Mouse (Mus musculus): ENCODE results near the gene Cnr1.

Gene Cnr1

DNA sequence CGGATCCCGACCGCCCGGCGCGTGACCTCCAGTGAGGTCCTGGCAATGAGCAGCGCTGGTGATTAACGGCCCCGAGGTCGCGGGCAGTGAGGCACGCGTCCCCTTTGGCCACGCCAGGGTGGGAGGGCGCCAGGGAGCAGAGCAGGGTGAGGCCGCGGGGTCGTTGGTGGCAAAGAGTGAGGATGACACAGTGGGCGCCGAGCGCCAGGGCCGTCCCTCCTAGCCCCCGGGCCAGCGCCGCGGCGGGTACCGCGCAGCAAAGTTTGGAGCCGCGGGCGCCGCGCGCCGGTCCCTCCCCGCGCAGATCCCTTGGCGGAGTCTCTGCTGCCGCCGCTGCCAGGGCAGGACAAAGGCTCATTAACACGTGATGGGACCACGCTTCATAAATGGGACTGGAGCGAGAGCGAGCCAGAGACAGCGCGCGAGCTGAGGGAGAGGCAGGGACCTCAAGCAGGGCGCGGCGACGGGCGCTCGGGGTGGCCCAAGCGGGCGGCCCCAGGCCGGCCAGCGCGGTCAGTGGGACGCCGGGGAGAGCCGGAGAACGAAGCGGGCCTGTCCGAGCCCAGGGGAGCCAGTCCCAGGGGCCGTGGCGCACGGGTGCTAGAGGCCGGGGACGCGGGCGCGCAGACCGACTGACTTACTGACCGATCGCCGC lies at the start of gene Cnr1:
Gene Cnr1, plus strand, starts transcription at position 360 of the 655 bp plus-strand sequence.
- DNase-seq, result peak; percentile 82 to 88

DNA sequence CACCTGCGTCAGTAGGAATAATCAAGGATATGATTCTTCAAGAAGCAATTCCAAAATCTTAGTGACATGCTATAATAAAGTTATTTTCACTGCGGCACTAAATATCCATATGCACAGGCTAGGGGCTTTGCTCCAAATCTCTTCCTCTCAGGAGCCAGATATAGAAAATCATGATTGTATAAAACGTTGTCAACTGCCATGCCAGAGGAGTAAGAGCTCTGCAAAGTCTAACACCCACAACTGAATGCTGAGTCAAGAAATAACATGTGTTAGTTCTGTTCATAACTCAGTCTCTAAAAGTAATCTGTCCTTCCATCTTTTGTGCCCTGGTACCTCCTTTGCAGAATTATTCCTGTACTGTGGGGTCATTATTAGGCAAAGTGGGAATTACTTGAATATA lies 44.4 kb upstream of the Cnr1 start:
- DNase-seq, result no peak

DNA sequence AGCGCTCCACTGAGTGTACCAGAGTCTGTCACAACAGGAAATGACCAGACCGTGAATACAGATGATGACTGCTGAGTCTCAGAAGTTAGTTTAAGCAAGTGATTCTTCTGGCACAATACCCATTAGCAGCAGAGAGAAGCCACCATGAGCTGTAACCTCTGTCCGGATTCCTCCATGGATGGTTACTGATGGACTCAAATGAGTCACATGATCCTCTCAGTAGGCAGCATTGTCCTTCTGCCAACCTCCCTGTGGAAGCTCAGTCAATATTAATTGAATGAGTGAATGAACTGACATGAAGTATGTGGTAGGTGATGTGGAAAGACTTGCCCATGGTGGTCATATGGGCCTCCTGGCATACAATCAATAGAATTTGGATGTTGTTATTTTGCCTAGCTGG lies 38.4 kb upstream of the Cnr1 start:
- DNase-seq, result no peak

DNA sequence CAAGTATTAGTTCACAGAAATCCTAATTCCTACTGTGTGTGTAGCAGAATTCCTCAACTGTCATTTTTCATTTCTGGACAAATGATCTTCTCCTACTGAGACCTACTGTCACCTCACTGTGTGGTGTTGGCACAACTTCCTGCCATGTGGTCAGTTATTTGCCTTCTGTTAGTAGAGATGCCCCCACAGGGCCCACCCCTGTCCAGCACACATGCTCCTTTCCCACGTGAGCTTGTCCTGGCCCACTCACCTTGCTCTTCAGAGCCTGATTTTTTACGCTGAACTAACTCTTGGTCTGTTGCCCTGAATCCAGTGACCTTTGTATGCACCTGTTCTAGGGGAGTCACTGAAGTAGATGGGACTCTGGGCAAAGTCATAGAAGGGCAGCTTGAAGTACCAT lies 34.4 kb upstream of the Cnr1 start:
- no peak for DNase-seq

DNA sequence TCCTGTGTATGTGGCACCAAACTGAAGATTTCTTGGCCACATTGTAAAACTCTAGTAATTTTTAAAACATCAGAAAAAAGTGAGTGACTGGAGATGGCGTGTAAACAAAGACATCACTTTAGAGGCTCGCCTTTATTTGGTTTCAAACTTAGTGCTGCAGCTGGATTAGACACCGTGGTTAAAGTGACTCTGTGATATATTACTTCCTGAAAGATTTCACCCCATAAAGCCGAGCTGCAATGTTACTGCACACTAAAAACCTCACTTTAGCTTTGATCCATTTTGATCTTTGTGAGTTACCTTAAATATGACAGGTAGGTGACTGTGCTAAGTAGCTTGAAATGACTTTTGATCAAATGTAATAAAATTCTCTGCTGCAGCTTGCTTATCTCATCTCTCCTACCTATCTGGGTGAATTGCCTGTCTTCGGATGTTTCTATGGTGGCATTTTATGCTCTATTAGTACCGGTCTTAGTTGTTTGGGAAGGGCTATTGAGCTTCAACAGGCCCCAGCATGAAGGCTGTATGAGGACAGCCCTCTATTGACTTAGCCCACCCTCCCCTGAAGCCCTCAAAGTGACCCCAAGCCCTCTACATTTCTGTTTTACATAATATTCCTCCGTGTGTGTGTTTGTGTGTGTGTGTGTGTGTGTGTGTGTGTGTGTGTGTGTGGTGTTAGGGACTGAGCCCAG lies 32.1 kb upstream of the Cnr1 start:
- no peak for DNase-seq

DNA sequence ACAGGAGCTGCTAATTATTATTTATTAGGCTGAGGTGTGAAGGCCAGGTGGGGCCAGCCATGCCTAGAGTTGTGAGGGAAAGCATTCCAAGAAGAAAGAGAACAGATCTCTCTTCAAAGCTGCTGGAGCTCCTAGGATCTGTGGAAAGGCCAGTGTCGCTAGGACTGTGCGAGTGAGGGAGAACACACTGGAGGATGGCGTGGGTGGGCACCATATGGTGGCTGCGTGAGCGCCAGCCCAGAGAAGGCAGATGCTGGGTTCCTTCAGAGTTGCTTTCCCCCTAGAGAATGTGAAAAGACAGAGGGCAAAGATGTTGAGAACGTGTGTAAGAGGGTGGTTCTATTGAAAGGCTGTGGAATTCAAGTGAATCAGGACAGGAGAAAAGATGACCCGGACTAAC lies 30.6 kb upstream of the Cnr1 start:
- no peak for DNase-seq

DNA sequence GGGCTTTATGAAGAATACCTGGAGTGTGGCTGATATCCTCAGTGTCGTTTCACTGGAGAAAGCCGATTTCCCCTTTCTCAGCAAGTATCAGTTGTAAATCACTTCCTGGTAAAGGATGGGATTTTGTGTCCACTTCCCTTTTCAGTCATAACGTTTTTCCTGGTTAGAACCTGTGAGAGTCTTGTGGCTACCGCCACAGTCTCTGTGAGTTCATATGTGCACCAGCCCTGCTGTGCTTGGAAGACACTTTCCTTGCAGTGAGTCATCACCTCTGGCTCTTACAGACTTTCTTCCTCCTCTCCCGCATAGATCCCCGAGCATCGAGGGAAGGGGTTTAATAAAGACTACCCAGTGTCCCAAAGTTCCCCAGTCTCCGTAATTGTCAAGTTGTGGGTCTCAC lies 29.3 kb upstream of the Cnr1 start:
- DNase-seq, result no peak

DNA sequence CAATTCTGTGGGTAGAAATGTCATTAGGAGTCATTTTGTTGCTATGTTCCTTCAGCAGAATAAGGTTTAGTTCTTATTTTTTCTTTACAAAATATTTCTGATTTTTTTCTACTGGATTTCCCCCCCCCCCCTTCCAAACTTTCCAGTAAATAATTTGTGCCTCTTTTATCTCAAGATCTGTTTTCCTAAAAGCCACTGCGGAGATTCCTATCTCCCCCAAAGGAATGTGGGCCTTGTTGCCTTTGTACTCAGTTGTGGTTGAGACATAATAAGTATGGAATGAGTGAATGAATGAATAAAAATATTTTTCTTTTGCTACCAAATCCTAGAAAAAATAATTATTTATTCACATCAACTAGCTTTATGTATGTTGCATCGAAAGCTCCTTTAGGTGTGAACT lies 28.9 kb upstream of the Cnr1 start:
- DNase-seq, result no peak

DNA sequence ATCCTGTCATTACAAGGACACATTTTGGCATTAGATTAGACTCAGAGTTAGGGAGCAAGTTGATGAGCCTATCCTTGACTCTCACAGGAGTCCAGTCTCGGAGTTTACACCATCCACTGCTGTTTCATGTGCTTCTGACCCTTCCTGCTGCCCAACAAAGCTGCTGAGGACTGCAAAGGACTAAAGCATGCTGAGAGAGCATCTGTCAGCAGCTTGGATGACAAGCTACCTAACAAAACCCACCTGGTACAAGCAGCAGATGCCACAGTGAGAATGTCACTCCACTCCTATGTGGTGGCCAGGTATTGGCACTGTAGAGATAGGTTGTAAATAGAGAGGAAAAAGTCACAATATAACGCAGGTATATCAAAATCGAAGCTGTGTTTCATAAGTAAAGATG lies 22.7 kb upstream of the Cnr1 start:
- DNase-seq, result no peak

DNA sequence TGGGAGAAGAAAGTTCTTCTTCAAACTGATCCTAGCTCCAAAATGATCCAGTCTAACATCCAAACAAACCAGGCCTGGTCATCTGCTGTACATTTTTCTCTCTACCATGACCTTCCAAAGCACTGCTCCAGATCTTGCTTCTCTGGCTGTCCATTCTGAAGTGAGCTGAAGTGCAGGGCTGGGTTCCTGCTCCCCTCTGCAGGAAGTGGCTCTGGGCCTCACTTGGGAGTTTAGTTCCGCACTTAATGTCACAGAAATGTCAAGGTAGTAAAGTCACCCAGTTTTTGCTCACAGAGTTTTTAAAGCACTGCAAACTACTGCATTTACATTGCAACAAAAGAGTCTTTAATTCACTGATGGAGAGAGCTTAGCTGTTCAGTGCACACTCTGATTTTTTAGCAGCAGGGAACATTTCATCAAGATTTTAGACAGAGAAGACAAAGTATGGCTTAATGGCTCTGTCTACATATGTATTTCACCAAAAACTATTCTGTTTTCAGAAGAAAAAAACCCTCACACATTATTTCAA lies 20.5 kb upstream of the Cnr1 start:
- DNase-seq, result no peak

DNA sequence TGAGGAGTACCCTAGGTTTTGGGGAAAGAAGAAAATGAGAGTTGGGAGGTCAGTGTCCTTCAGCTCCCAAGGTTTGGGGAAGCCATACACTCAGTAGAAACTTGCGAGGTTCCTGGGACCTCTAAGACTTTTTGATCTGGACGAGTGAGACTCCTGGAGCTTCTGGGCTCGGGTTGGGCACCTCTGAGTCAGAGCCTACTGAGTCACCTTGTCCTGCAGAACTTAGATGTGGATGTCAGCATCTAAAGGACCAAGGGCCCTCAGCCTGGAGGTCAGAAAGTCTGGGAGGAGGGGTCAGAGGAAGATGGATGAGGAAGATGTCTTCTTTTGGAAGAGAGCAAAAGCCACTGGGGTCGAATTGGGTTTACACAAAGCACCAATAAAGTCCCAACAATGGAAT lies 19.6 kb upstream of the Cnr1 start:
- DNase-seq, result no peak

DNA sequence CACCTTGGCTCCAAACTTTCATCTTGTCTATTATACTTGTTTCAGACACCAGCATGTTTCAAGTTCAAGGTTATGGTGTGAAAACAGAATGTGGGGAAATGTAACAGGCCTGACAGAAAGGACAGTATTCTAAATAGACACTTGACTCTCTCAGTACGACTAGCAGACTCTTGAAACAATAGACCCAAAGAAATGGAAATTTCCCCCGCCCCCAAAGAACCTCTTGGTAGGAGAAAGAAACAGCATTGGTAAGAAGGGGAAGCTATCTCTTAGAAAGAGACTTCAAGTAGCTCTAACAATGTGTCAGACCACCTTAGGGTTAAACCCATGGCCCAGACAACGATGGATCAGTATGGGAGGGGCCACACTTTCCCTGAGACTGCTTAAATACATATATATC lies 15.6 kb upstream of the Cnr1 start:
- no peak for DNase-seq

DNA sequence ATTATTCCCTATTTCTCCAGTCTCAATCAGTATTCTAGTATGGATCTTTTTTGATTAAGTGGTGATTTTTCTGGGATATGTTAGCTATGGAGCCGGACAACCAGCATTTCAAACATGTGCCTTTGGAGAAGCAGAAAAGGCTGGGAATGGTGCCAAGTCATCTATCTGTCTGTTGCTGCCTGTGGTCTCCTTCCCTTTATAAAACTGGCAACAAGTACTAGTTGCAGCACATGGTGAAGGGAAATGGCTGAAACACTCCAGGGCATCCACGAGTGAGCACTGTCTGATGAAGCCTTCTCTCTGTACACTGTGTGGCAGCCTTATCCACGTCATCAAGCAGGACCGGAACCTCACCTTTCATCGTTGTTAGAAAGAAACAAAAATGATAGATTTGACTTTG lies 8.7 kb upstream of the Cnr1 start:
- DNase-seq, result no peak

DNA sequence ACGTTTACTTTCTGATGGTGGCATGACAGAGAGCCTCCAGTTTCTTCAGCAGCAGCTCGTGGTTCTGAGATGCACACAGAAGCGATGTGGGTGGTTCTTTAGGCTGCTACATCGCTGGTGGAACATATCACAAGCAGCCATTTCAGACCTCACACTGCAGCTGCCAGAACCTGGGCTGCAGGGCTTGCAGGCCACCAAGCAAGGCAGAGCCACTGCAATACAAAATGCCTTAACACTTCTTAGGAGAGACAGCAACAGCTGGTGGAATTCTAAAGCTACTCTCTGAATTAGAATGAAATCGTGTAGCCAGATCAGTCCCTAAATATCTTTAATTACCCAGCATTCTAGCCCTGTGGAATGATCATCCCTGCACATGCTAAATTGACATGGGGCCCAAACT lies 3.6 kb upstream of the Cnr1 start:
- DNase-seq, result no peak

DNA sequence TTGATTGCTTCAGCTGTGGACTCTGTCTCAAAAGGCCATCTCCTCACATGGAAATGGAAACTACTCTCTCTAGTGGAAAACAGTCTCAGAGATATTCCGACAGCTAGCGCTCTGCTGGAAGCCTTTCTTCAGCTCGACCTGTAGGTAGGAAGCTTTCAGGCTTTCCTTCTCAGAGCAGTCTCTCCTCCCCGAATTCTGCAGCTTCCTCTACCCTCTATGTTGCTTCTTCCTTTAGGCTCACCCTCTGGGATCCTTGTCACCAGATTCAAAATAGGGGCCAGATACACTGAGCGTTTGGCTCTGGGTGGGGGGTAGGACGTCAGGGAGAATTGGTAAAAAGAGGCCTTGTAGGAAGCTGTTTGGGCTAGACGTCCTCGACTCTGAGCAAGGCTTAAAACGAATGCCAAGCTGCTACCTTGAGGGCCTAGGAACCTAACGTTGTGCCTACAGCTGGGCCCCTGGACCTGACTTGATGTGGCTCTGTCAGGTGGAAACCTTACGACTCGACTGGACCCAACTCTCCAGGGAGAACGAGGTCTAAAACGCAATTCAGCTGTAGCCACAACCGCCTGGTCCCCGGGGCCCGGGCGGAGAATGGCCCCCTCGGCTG lies 1.1 kb upstream of the Cnr1 start:
- peak in 1 of 2 experiments; percentile 16 for DNase-seq

DNA sequence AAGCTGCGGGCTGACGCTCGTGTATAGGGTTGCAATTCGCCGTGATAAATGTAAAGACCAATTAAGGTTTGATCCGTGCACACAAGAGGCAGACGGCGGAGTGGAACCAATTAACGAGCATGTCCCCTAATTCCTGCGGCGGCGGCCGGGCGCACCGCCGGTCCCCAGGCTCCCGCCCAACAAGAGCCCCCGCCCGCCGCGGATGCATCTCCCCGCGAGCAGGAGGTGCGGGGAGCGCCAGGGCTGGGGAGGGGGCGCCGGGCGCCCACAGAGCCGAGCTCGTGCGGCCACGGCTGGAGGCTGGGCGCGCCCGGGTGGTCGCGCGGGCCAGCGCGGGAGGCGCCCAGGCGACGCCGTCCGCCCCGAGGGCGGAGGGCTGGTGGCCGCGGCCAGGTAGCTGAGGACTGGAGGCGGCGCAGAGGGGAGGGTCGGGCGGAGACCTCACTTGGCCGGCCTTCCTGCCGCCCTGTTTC lies 596 bp upstream of the Cnr1 start:
- DNase-seq, result peak; percentile 41 to 56

DNA sequence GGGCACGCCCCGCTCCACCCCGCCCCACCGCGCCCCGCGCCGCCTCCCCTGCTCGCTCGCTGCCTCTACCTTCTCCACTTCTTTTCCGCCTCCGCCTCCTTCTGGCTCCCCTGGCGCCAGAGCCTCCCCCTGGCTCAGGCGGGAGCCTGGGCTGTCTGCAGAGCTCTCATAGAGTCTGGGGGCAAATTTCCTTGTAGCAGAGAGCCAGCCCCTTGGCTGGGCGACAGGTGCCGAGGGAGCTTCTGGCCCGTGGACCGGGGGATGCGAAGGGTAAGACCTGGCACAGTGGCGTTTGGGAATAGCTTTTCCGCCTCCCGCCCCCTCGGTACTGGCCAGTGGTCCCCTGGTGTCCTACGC lies 474 bp downstream of the Cnr1 start:
- DNase-seq, result no peak

DNA sequence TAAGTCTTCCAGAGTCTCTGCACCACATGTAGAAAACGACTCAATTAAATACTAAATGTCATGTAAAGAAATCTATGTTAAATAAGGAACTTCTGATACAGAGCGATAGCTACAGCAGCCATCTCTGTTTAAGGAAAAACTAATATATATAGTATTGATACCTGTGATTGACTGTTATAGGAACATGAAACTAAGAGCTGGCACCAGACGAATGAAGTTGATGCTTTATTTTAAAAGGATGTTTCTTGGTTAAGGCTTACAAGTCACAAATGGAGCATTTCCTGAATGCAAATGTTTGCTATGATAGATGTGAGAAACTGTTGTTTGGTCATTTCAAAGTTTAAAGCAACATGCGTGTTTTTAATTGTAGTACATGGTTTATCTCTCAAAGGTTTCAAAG lies 1.1 kb downstream of the Cnr1 start:
- no peak for DNase-seq

DNA sequence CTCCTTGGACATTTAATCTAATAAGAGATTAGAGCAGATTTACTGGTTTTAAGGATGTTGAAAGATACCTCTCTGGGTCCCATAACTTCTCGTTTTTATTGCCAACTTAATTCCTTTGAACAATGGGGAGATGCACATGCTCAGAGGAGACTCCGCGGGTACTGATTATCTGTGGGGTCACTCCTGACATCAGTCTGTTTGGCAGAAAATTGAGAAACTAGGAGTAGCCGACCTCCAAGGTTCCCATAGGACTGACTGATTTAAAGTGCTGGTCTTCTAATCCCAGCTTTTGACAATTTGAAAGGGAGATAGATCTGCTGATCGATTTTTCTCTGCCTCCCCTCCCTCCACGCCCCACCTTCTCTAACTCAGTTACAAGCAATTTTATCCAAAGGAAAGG lies 1.6 kb downstream of the Cnr1 start:
- no peak for DNase-seq

DNA sequence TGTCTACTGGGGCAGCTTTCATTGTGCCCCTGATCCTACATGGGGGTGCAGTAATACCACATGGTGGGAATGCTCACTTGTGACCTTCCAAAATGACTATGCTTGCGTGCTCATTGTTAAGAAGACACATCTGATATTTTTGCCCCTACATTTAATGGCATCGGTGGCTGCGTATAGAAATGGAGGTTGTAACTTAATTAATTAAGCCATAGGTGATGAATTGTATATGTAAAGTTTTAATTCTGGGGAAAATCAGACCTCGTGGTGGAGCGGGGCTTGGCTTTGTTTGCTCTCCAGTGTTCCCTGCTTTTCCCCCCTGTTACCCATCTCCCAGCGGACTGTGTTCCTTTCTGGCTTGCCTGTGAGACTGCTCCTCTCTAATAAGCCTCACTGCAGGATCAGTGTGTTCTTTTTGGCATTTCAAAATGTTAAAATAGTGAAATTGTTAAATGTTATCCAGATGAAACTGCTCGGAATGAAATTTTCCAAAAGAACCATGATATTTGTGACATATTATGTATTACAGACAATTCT lies 2.4 kb downstream of the Cnr1 start:
- no peak for DNase-seq

DNA sequence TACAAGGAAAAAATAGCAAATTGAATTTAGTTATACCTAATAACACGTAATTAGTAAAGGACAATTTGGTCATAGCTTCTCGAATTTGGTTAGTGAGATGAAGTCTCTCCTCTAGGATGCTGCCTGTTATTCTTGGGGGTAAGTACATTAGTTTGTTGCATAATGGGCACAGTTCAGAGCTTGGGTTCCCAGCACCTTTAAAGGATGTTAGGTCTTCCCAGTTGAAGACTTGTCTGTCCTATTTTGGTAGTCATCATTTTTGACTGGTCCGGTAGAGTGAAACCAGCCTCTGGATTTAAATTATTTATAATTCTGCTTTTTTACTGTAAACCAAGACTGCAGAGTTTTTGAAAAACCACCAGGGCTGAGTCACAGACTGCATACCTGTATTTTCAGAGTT lies 3.3 kb downstream of the Cnr1 start:
- no peak for DNase-seq

DNA sequence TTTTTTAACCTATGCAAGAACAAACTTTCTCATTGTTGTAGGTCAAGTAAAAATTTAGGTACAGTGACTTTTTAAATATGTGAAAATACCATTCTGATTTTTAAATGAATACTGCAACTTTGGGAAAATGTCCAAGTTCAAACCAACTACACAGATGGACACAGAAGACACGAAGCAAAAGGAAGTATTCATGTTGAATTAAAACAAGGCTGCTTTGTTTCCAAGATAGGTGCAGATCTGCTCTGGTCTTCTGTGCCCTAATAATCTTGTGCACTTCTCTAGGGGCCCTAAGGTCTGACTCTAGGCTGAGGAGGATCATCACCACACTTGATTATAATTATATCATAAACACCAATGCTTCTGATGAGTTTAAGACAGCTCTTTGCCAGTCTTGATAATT lies 4.1 kb downstream of the Cnr1 start:
- no peak for DNase-seq

DNA sequence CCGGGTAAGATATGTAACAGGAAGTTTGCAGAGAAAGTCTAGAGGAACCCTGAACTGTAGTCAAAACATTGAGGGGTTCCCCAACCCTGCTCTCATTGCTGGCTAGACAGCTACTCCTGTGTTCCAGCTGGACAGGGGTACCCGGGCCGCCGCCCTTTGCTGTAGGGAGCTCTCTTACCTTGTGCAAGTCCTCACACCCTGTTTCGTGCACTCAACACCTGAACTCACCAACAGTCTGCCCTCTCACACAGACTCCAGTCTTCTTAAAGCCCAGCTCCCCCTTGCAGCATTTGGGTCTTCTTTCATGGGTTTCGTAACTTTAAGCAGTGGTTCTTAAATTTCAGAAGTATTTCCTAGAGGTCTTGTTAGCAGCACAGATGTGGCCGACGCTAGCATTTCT lies 7.0 kb downstream of the Cnr1 start:
- DNase-seq, result no peak

DNA sequence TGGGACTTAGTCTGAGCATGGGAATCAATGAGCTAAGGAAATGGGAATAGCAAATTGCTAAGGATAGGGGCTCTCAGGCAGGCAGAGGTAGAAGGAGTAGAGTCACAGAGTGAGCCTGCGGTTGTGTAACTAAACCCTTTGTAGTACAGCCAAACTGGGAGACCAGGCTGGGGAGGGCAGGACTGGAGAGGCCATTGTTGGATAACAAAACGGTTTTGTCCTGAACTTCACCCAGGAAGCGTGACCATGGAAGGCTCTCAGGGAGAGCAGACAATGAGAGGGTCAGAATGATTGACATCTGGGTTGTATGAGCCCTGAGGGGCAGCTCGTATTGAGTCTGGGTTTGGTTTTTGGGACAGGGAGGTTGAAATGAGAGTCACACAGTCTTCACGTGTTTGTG lies 17.2 kb downstream of the Cnr1 start:
- no peak for DNase-seq
